Mouse (Mus musculus): ENCODE measurements around the gene Pde4c. TPM values are rescaled to one million over a fixed set of nuclear protein-coding genes. Genes with fewer than 3 reads are reported as not detected.

The Pde4c gene
- polyA plus RNA-seq, 1 experiment = 6.8 TPM

GRCm38 (mm10) chr8:70701048-70701981 is 22.2 kb upstream of the Pde4c start:
- Histone ChIP-seq H3K4me1 (ENCODE audit: control insufficient read depth, insufficient read depth, insufficient read length, low read length) (peaks cover 25% of the 10 kb centered on the region), H3K27me3 (ENCODE audit: control insufficient read depth, insufficient read depth, low read length) (no peaks in the 10 kb centered on the region), H3K27ac (ENCODE audit: insufficient read depth, low read depth, low read length) (peak overlapping the region; percentile 42), H3K4me3 (ENCODE audit: low read depth, low read length) (peak overlapping the region; percentile 80), H3K36me3 (ENCODE audit: control insufficient read depth, insufficient read depth, low read length) (peaks cover 9% of the 10 kb centered on the region)
- 43% methylated on average over 10 of the region's 10 CpGs for WGBS
- TF ChIP-seq CTCF (IDR thresholded peaks at IDR 0.05; ENCODE audit: extremely low read depth, insufficient read length, insufficient replicate concordance, low read depth, low read length) (no peak), POLR2A (IDR thresholded peaks at IDR 0.05; ENCODE audit: low read depth, low read length) (0 out of 2 replicates have a peak, but pooled peaks have one; percentile 11)

- WGBS = 61% methylated on average over 2 of the region's 2 CpGs
- no peak for TF ChIP-seq CTCF (IDR thresholded peaks at IDR 0.05; ENCODE audit: extremely low read depth, insufficient read length, insufficient replicate concordance, low read depth, low read length)
- TF ChIP-seq POLR2A (IDR thresholded peaks at IDR 0.05; ENCODE audit: low read depth, low read length) = no peak
- H3K27ac ChIP-seq (ENCODE audit: insufficient read depth, low read depth, low read length) = 0 out of 2 replicates have a peak overlapping the region, but pooled peaks have one; percentile 1
- H3K27me3 ChIP-seq (ENCODE audit: control insufficient read depth, insufficient read depth, low read length) = no peaks in the 10 kb centered on the region
- peaks cover 17% of the 10 kb centered on the region for H3K4me1 ChIP-seq (ENCODE audit: control insufficient read depth, insufficient read depth, insufficient read length, low read length)
- H3K4me3 ChIP-seq (ENCODE audit: low read depth, low read length) = no peak overlapping the region
- peaks cover 9% of the 10 kb centered on the region for H3K36me3 ChIP-seq (ENCODE audit: control insufficient read depth, insufficient read depth, low read length)
Measured at GRCm38 (mm10) chr8:70701982-70702841, 21.3 kb upstream of the Pde4c start.

GRCm38 (mm10) chr8:70702842-70703182 is 20.7 kb upstream of the Pde4c start:
- TF ChIP-seq POLR2A (IDR thresholded peaks at IDR 0.05; ENCODE audit: low read depth, low read length) (no peak), CTCF (IDR thresholded peaks at IDR 0.05; ENCODE audit: extremely low read depth, insufficient read length, insufficient replicate concordance, low read depth, low read length) (no peak)
- Histone ChIP-seq H3K27me3 (ENCODE audit: control insufficient read depth, insufficient read depth, low read length) (no peaks in the 10 kb centered on the region), H3K36me3 (ENCODE audit: control insufficient read depth, insufficient read depth, low read length) (peaks cover 9% of the 10 kb centered on the region), H3K4me1 (ENCODE audit: control insufficient read depth, insufficient read depth, insufficient read length, low read length) (peaks cover 12% of the 10 kb centered on the region), H3K4me3 (ENCODE audit: low read depth, low read length) (no peak overlapping the region), H3K27ac (ENCODE audit: insufficient read depth, low read depth, low read length) (0 out of 2 replicates have a peak overlapping the region, but pooled peaks have one; percentile 1)
- WGBS = 60% methylated on average over 3 of the region's 3 CpGs

GRCm38 (mm10) chr8:70703287-70703686 is 20.2 kb upstream of the Pde4c start, which contains the start of gene Iqcn:
Iqcn (plus strand) TSS chr8:70703457.
- peaks cover 9% of the 10 kb centered on the region for H3K4me1 ChIP-seq (ENCODE audit: control insufficient read depth, insufficient read depth, insufficient read length, low read length)
- WGBS = 92% methylated on average over 3 of the region's 3 CpGs
- no peaks in the 10 kb centered on the region for H3K27me3 ChIP-seq (ENCODE audit: control insufficient read depth, insufficient read depth, low read length)
- no peak for TF ChIP-seq CTCF (IDR thresholded peaks at IDR 0.05; ENCODE audit: extremely low read depth, insufficient read length, insufficient replicate concordance, low read depth, low read length)
- TF ChIP-seq POLR2A (IDR thresholded peaks at IDR 0.05; ENCODE audit: low read depth, low read length) = no peak
- H3K4me3 ChIP-seq (ENCODE audit: low read depth, low read length) = no peak within 1 kb of the TSS
- H3K27ac ChIP-seq (ENCODE audit: insufficient read depth, low read depth, low read length) = 0 out of 2 replicates have a peak within 1 kb of the TSS, but pooled peaks have one; percentile 1
- H3K36me3 ChIP-seq (ENCODE audit: control insufficient read depth, insufficient read depth, low read length) = peaks cover 9% of the 10 kb centered on the region

GRCm38 (mm10) chr8:70708281-70708680 is 15.2 kb upstream of the Pde4c start:
- Histone ChIP-seq H3K4me1 (ENCODE audit: control insufficient read depth, insufficient read depth, insufficient read length, low read length) (no peaks in the 10 kb centered on the region), H3K4me3 (ENCODE audit: low read depth, low read length) (no peak overlapping the region), H3K27ac (ENCODE audit: insufficient read depth, low read depth, low read length) (no peak overlapping the region), H3K36me3 (ENCODE audit: control insufficient read depth, insufficient read depth, low read length) (no peaks in the 10 kb centered on the region), H3K27me3 (ENCODE audit: control insufficient read depth, insufficient read depth, low read length) (no peaks in the 10 kb centered on the region)
- WGBS = 91% methylated on average over 14 of the region's 14 CpGs
- no peak for TF ChIP-seq CTCF (IDR thresholded peaks at IDR 0.05; ENCODE audit: extremely low read depth, insufficient read length, insufficient replicate concordance, low read depth, low read length)
- no peak for TF ChIP-seq POLR2A (IDR thresholded peaks at IDR 0.05; ENCODE audit: low read depth, low read length)

- no peak overlapping the region for H3K4me3 ChIP-seq (ENCODE audit: low read depth, low read length)
- no peaks in the 10 kb centered on the region for H3K27me3 ChIP-seq (ENCODE audit: control insufficient read depth, insufficient read depth, low read length)
- TF ChIP-seq POLR2A (IDR thresholded peaks at IDR 0.05; ENCODE audit: low read depth, low read length) (no peak), CTCF (IDR thresholded peaks at IDR 0.05; ENCODE audit: extremely low read depth, insufficient read length, insufficient replicate concordance, low read depth, low read length) (no peak)
- H3K36me3 ChIP-seq (ENCODE audit: control insufficient read depth, insufficient read depth, low read length) = no peaks in the 10 kb centered on the region
- H3K4me1 ChIP-seq (ENCODE audit: control insufficient read depth, insufficient read depth, insufficient read length, low read length) = no peaks in the 10 kb centered on the region
- WGBS = 89% methylated on average over 9 of the region's 9 CpGs
- H3K27ac ChIP-seq (ENCODE audit: insufficient read depth, low read depth, low read length) = no peak overlapping the region
Measured at GRCm38 (mm10) chr8:70709794-70710193, 13.7 kb upstream of the Pde4c start.
